Mouse (Mus musculus) testis, adult 2 months (tissue): ENCODE measurements around the gene Olfr317. TPM values are rescaled to one million over a fixed set of nuclear protein-coding genes. Genes with fewer than 3 reads are reported as not detected.
"Not testable (repeated sequence)": the region's sequence is repeated elsewhere in the genome, so short reads cannot be mapped to it uniquely, and the experiment has no call there.

Experiments used
- H3K27ac ChIP-seq: fragments of 200-500 bp; 2 replicates; pipeline ENCODE4 v1.5.1; 2012; ENCODE audit warnings: low read depth, low read length; ENCODE audit not compliant: control insufficient read depth, insufficient read depth
- H3K27me3 ChIP-seq: fragments of 200-500 bp; 2 replicates; pipeline ENCODE4 v1.6.1; 2012; ENCODE audit warnings: mild to moderate bottlenecking, low read length, moderate library complexity; ENCODE audit not compliant: control insufficient read depth, insufficient read depth
- H3K36me3 ChIP-seq: fragments of 200-500 bp; 2 replicates; pipeline ENCODE4 v1.6.1; 2012; ENCODE audit warnings: mild to moderate bottlenecking, low read length; ENCODE audit not compliant: control insufficient read depth, insufficient read depth
- H3K4me1 ChIP-seq: fragments of 200-500 bp; 2 replicates; pipeline ENCODE4 v1.6.1; 2012; ENCODE audit warnings: low read length; ENCODE audit not compliant: control insufficient read depth, insufficient read depth
- H3K4me3 ChIP-seq: fragments of 200-500 bp; 2 replicates; pipeline ENCODE4 v1.5.1; 2012; ENCODE audit warnings: low read depth, mild to moderate bottlenecking, low read length, moderate library complexity, mixed read lengths; ENCODE audit not compliant: control insufficient read depth
- CTCF ChIP-seq: fragments of 200-500 bp; IDR thresholded peaks from 2 replicates; pipeline ENCODE4 v1.5.1; 2012; ENCODE audit warnings: low read depth, mild to moderate bottlenecking, inconsistent platforms, low read length, moderate library complexity; ENCODE audit not compliant: control insufficient read depth, insufficient read depth, insufficient replicate concordance
- POLR2A ChIP-seq: fragments of 200-500 bp; IDR thresholded peaks from 2 replicates; pipeline ENCODE4 v1.6.1; 2012; ENCODE audit warnings: low read depth, mild to moderate bottlenecking, inconsistent platforms, low read length, moderate library complexity; ENCODE audit not compliant: control insufficient read depth
- polyA plus RNA-seq: library from polyadenylated mRNA; depleted of rRNA; stranded (reverse); fragments of >200 nt; gene quantifications from 2 replicates; pipeline ENCODE4 v1.2.3, GENCODE M21; 2012; rRNA removed

The Olfr317 gene
- polyA plus RNA-seq: 0.16 and 0.96 TPM in 2 replicates

GRCm38 (mm10) chr11:58738792-58739262 is at the start of gene Olfr317:
TSS of gene Olfr317 (minus strand) at chr11:58739212.
- Histone ChIP-seq H3K36me3 (no peaks in the 10 kb centered on the region), H3K4me3 (no peak within 1 kb of the TSS), H3K27ac (no peak within 1 kb of the TSS), H3K4me1 (no peaks in the 10 kb centered on the region), H3K27me3 (no peaks in the 10 kb centered on the region)
- TF ChIP-seq POLR2A (no peak), CTCF (no peak)

GRCm38 (mm10) chr11:58788346-58788745 is 49.3 kb upstream of the Olfr317 start:
- H3K27ac ChIP-seq: no peak overlapping the region
- H3K36me3 ChIP-seq: no peaks in the 10 kb centered on the region
- TF ChIP-seq POLR2A (no peak), CTCF (no peak)
- no peak overlapping the region for H3K4me3 ChIP-seq
- H3K4me1 ChIP-seq: peaks cover 9% of the 10 kb centered on the region; the same call in 1 of the 2 replicates
- H3K27me3 ChIP-seq: no peaks in the 10 kb centered on the region

- no peaks in the 10 kb centered on the region for H3K36me3 ChIP-seq
- H3K27ac ChIP-seq: no peak overlapping the region
- no peaks in the 10 kb centered on the region for H3K27me3 ChIP-seq
- peaks cover 9% of the 10 kb centered on the region; the same call in 1 of the 2 replicates for H3K4me1 ChIP-seq
- no peak overlapping the region for H3K4me3 ChIP-seq
- TF ChIP-seq POLR2A (no peak), CTCF (no peak)
Observed at GRCm38 (mm10) chr11:58787651-58788050, 48.6 kb upstream of the Olfr317 start.

GRCm38 (mm10) chr11:58784182-58784581 is 45.2 kb upstream of the Olfr317 start:
- Histone ChIP-seq H3K27ac (no peak overlapping the region), H3K4me3 (no peak overlapping the region), H3K27me3 (no peaks in the 10 kb centered on the region), H3K36me3 (no peaks in the 10 kb centered on the region), H3K4me1 (peaks cover 9% of the 10 kb centered on the region; the same call in 1 of the 2 replicates)
- TF ChIP-seq POLR2A (no peak), CTCF (no peak)

GRCm38 (mm10) chr11:58782480-58783089 is 43.6 kb upstream of the Olfr317 start, which contains the start of gene Olfr314:
TSS of gene Olfr314 (plus strand) at chr11:58782952.
- TF ChIP-seq POLR2A (no peak), CTCF (no peak)
- Histone ChIP-seq H3K27ac (no peak within 1 kb of the TSS), H3K36me3 (no peaks in the 10 kb centered on the region), H3K4me1 (peaks cover 11% of the 10 kb centered on the region; the same call in 1 of the 2 replicates), H3K4me3 (no peak within 1 kb of the TSS), H3K27me3 (no peaks in the 10 kb centered on the region)

- Histone ChIP-seq H3K27me3 (no peaks in the 10 kb centered on the region), H3K36me3 (no peaks in the 10 kb centered on the region), H3K27ac (no peak within 1 kb of the TSS), H3K4me3 (no peak within 1 kb of the TSS), H3K4me1 (no peaks in the 10 kb centered on the region)
- TF ChIP-seq POLR2A (no peak), CTCF (no peak)
Observed at GRCm38 (mm10) chr11:58772888-58773287, 33.9 kb upstream of the Olfr317 start, which contains the start of gene Olfr315. TSS of gene Olfr315 (plus strand) at chr11:58773188.

GRCm38 (mm10) chr11:58752434-58752833 is 13.4 kb upstream of the Olfr317 start, which contains the start of gene Olfr316:
TSS of gene Olfr316 (plus strand) at chr11:58752734.
- H3K4me3 ChIP-seq: peak within 1 kb of the TSS; percentile 17; the same call in 1 of the 2 replicates
- no peak for TF ChIP-seq CTCF
- no peak for TF ChIP-seq POLR2A
- no peaks in the 10 kb centered on the region for H3K36me3 ChIP-seq
- no peaks in the 10 kb centered on the region for H3K27me3 ChIP-seq
- H3K27ac ChIP-seq: no peak within 1 kb of the TSS
- H3K4me1 ChIP-seq: no peaks in the 10 kb centered on the region

GRCm38 (mm10) chr11:58751096-58751495 is 12.1 kb upstream of the Olfr317 start:
- H3K4me3 ChIP-seq: peak overlapping the region; percentile 16
- H3K36me3 ChIP-seq, H3K27me3 ChIP-seq, H3K4me1 ChIP-seq, H3K27ac ChIP-seq: not testable (repeated sequence)
